In genomic region chr14:47187666-47188360, GRCm38 (mm10) we compare ENCODE assay signal across 8 mouse cellular contexts. TPM values are rescaled to one million over a fixed set of nuclear protein-coding genes. Genes with fewer than 3 reads are reported as not detected.
DNase-seq lines count a peak whose midpoint lies in the region; ATAC-seq and TF ChIP-seq lines count a peak whose summit lies in the region.

No protein-coding gene starts in this region.

- peaks cover 10% of the 10 kb centered on the region for H3K4me1 ChIP-seq in midbrain, embryonic 10.5 days
- peaks cover 4% of the 10 kb centered on the region for H3K4me1 ChIP-seq in midbrain, embryonic 11.5 days (ENCODE audit: control insufficient read depth, insufficient read depth, low read length)
- peaks cover 21% of the 10 kb centered on the region for H3K4me1 ChIP-seq in megakaryocyte, embryonic 14.5 days
- peaks cover 3% of the 10 kb centered on the region for H3K4me1 ChIP-seq in thymus, adult 2 months (replicated peaks; ENCODE audit: control insufficient read depth, insufficient read depth, low read length)

- WGBS in midbrain, embryonic 10.5 days = 32% methylated on average over 12 of the region's 12 CpGs
- 32% methylated on average over 12 of the region's 12 CpGs for WGBS in midbrain, embryonic 11.5 days
- WGBS in thymus, adult 2 months = 6% methylated on average over 12 of the region's 12 CpGs

- DNase-seq in midbrain, embryonic 10.5 days (ENCODE audit: low spot score) = no peak
- DNase-seq in midbrain, embryonic 11.5 days (ENCODE audit: low spot score, missing footprints) = no peak
- peak; percentile 34 to 65 for DNase-seq in heart, adult 9 months (ENCODE audit: low spot score in 2 of 2)
- peak; percentile 16 for DNase-seq in kidney, postnatal 10 days
- DNase-seq in thymus, adult 2 months = peak; percentile 48
- DNase-seq in c-Kit-positive CD71-positive TER-119-positive erythroid progenitor cells, embryonic 14.5 days (ENCODE audit: low spot score) = no peak
- DNase-seq in cerebellum, postnatal 36 days = no peak

- ATAC-seq in midbrain, embryonic 11.5 days (ENCODE audit: low FRiP score) = no peak

- no peak for TF ChIP-seq POLR2A in thymus, adult 2 months (IDR thresholded peaks at IDR 0.05; ENCODE audit: control insufficient read depth, extremely low read depth, insufficient read depth, low read length, poor library complexity)

- H3K27me3 ChIP-seq in midbrain, embryonic 10.5 days (ENCODE audit: low read depth, poor library complexity, severe bottlenecking) = peaks cover 25% of the 10 kb centered on the region
- H3K27me3 ChIP-seq in midbrain, embryonic 11.5 days (ENCODE audit: control insufficient read depth, insufficient read depth, low read length) = peaks cover 13% of the 10 kb centered on the region
- H3K27me3 ChIP-seq in megakaryocyte, embryonic 14.5 days (replicated peaks) = peaks cover 6% of the 10 kb centered on the region
- no peaks in the 10 kb centered on the region for H3K27me3 ChIP-seq in thymus, adult 2 months (ENCODE audit: control insufficient read depth, insufficient read depth, low read length)

- H3K9me3 ChIP-seq in midbrain, embryonic 10.5 days (replicated peaks) = no peaks in the 10 kb centered on the region
- no peaks in the 10 kb centered on the region for H3K9me3 ChIP-seq in midbrain, embryonic 11.5 days (ENCODE audit: control insufficient read depth, low read length)
- H3K9me3 ChIP-seq in megakaryocyte, embryonic 14.5 days = peaks cover 7% of the 10 kb centered on the region

- H3K4me3 ChIP-seq in midbrain, embryonic 10.5 days = peak overlapping the region; percentile 87
- no peak overlapping the region for H3K4me3 ChIP-seq in midbrain, embryonic 11.5 days (ENCODE audit: low read depth, low read length)
- H3K4me3 ChIP-seq in megakaryocyte, embryonic 14.5 days (replicated peaks) = peak overlapping the region; percentile 93
- peak overlapping the region; percentile 29 for H3K4me3 ChIP-seq in thymus, adult 2 months (ENCODE audit: control insufficient read depth, insufficient read depth, low read length)

- no peak overlapping the region for H3K27ac ChIP-seq in midbrain, embryonic 10.5 days (replicated peaks)
- H3K27ac ChIP-seq in midbrain, embryonic 11.5 days (ENCODE audit: low read depth, low read length) = no peak overlapping the region
- H3K27ac ChIP-seq in thymus, adult 2 months (ENCODE audit: control insufficient read depth, insufficient read depth, low read length) = no peak overlapping the region

- no peak for TF ChIP-seq CTCF in thymus, adult 2 months (IDR thresholded peaks at IDR 0.05; ENCODE audit: borderline replicate concordance, control insufficient read depth, extremely low read depth, insufficient read depth, low read length, poor library complexity)

- H3K4me2 ChIP-seq in midbrain, embryonic 11.5 days = no peak overlapping the region

- no peaks in the 10 kb centered on the region for H3K36me3 ChIP-seq in midbrain, embryonic 10.5 days
- no peaks in the 10 kb centered on the region for H3K36me3 ChIP-seq in midbrain, embryonic 11.5 days (ENCODE audit: control insufficient read depth, insufficient read depth, low read length)
- no peaks in the 10 kb centered on the region for H3K36me3 ChIP-seq in megakaryocyte, embryonic 14.5 days (replicated peaks; ENCODE audit: low read length)
- H3K36me3 ChIP-seq in thymus, adult 2 months (ENCODE audit: control insufficient read depth, insufficient read depth, low read length) = no peaks in the 10 kb centered on the region

- H3K9ac ChIP-seq in midbrain, embryonic 11.5 days (ENCODE audit: low read length) = no peak overlapping the region

RNA-seq across cellular contexts. Expression of gene Gch1, which starts 1.4 kb away (rescaled TPM):
- 1.4 and 2.2 TPM in 2 replicates for polyA plus RNA-seq in midbrain, embryonic 10.5 days (2016; fragmentation: Nextera tagmentation; extraction: Ambion mirVana)
- 2.1 and 2.9 TPM in 2 replicates for polyA plus RNA-seq in midbrain, embryonic 11.5 days (2014; fragmentation: Nextera tagmentation; extraction: Ambion mirVana)
- 3.1 TPM in 1 of 2 replicates, not detected in the other for polyA plus RNA-seq in megakaryocyte, embryonic 14.5 days (2012; ENCODE audit: insufficient read depth, low replicate concordance)
- polyA plus RNA-seq in thymus, adult 2 months (2012; rRNA removed) = 15.5 and 16.8 TPM in 2 replicates

Comparison
In these comparisons a context has a peak if more than half of its experiments do, and no peak if none do; other contexts are left out.
1. DNase-seq: peak in heart, adult 9 months (2 of 2), kidney, postnatal 10 days (single experiment) and thymus, adult 2 months (single experiment); none in midbrain, embryonic 10.5 days (single experiment), midbrain, embryonic 11.5 days (single experiment), c-Kit-positive CD71-positive TER-119-positive erythroid progenitor cells, embryonic 14.5 days (single experiment) and cerebellum, postnatal 36 days (0 of 2).